Mouse (Mus musculus) stomach, postnatal 0 days (tissue): ENCODE measurements around the gene Spsb1. TPM values are rescaled to one million over a fixed set of nuclear protein-coding genes. Genes with fewer than 3 reads are reported as not detected.

Experiments
- ATAC-seq: fragments of 200-750 bp; cut with Nextera tagmentation; 2 replicates; pipeline ENCODE4 v1.8.0; 2017; ENCODE audit not compliant: low FRiP score, low TSS enrichment
- DNase-seq: peaks from one replicate; pipeline ENCODE4 v3.0.0-alpha.2; 2016; ENCODE audit warnings: low spot score
- H3K27ac ChIP-seq: fragments of 300-500 bp; sonication (generic); replicated peaks from 2 replicates; pipeline ENCODE4 v1.5.1; 2014; ENCODE audit warnings: mild to moderate bottlenecking, control low read depth
- H3K27me3 ChIP-seq: fragments of 300-500 bp; sonication (generic); 2 replicates; pipeline ENCODE4 v1.6.1; 2014; ENCODE audit warnings: low read length; ENCODE audit not compliant: control insufficient read depth, insufficient read depth
- H3K36me3 ChIP-seq: fragments of 300-500 bp; sonication (generic); 2 replicates; pipeline ENCODE4 v1.6.1; 2014; ENCODE audit warnings: low read length, mixed read lengths; ENCODE audit not compliant: control insufficient read depth, insufficient read depth
- H3K4me1 ChIP-seq: fragments of 300-500 bp; sonication (generic); replicated peaks from 2 replicates; pipeline ENCODE4 v1.6.1; 2014; ENCODE audit warnings: antibody characterized with exemption; ENCODE audit not compliant: control insufficient read depth, insufficient read depth
- H3K4me2 ChIP-seq: fragments of 300-500 bp; sonication (generic); replicated peaks from 2 replicates; pipeline ENCODE4 v1.6.1; 2014; ENCODE audit warnings: low read depth, mild to moderate bottlenecking, control low read depth, moderate library complexity
- H3K4me3 ChIP-seq: fragments of 300-500 bp; sonication (generic); 2 replicates; pipeline ENCODE4 v1.5.1; 2014; ENCODE audit warnings: low read depth, low read length, control low read depth
- H3K9ac ChIP-seq: fragments of 300-500 bp; sonication (generic); 2 replicates; pipeline ENCODE4 v1.6.1; 2014; ENCODE audit warnings: mild to moderate bottlenecking, low read length, control low read depth, mixed read lengths
- H3K9me3 ChIP-seq: fragments of 300-500 bp; sonication (generic); 2 replicates; pipeline ENCODE4 v1.6.1; 2016; ENCODE audit warnings: low read length; ENCODE audit not compliant: control insufficient read depth
- CTCF ChIP-seq: IDR thresholded peaks from 2 replicates; pipeline ENCODE4 v1.5.1; 2016; ENCODE audit warnings: antibody characterized with exemption, low read depth, mild to moderate bottlenecking, moderate library complexity
- EP300 ChIP-seq: optimal IDR thresholded peaks from 2 replicates; pipeline ENCODE3; 2016; ENCODE audit warnings: antibody characterized with exemption
- WGBS: fragments of 180-500 bp; shearing (Covaris S2); extraction: QIAGEN DNeasy Blood & Tissue Kit; methylation state at CpG from one replicate; pipeline ENCODE4 v1.1.7; 2014; 5-methylcytosine and 5-hydroxymethylcytosine counted together
- polyA plus RNA-seq: library from polyadenylated mRNA; unstranded; fragments of >200 nt; fragmentation: Nextera tagmentation; extraction: Ambion mirVana; gene quantifications from 2 replicates; pipeline ENCODE4 v1.2.1, GENCODE M21; 2015

The Spsb1 gene
- polyA plus RNA-seq, 1 experiment from 2014 or later: 13.1 TPM

GRCm38 (mm10) chr4:149988931-149989556 lies 34.2 kb upstream of the Spsb1 start:
- DNase-seq (peak; percentile 95), ATAC-seq (peak; percentile 93)
- Histone ChIP-seq H3K4me1 (peaks cover 10% of the 10 kb centered on the region), H3K9ac (no peak overlapping the region), H3K36me3 (peaks cover 2% of the 10 kb centered on the region; the same call in 1 of the 2 replicates), H3K4me3 (peak overlapping the region; percentile 12; the same call in 1 of the 2 replicates), H3K4me2 (peak overlapping the region; percentile 54), H3K27ac (peak overlapping the region; percentile 78), H3K27me3 (no peaks in the 10 kb centered on the region), H3K9me3 (no peaks in the 10 kb centered on the region)
- WGBS: 5% methylated on average over 21 of the region's 21 CpGs
- no peak for TF ChIP-seq EP300
- TF ChIP-seq CTCF: no peak

DNA sequence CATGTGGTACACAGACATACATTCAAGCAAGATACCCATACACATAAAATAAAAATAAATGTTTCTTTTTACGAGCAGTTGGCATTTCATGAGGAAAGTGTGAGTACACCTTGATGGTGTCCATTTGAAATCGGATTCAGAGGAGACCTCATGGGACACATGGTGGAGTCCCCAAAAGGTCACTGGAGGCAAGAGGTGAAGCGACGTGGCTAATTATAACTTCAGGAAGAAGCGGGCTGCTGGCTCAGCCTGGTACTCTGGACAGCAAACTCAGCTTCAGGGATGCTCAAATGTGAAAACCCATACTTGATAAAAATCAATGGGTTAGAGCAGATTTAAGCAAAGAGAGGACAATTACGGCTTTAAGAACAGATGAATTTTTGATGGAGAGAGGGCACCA lies 33.5 kb upstream of the Spsb1 start:
- ATAC-seq (no peak), DNase-seq (no peak)
- H3K9me3 ChIP-seq: no peaks in the 10 kb centered on the region
- no peaks in the 10 kb centered on the region for H3K27me3 ChIP-seq
- no peak overlapping the region for H3K4me3 ChIP-seq
- 88% methylated on average over 6 of the region's 6 CpGs for WGBS
- TF ChIP-seq EP300 (no peak), CTCF (no peak)
- peaks cover 10% of the 10 kb centered on the region for H3K4me1 ChIP-seq
- 0 out of 2 replicates have a peak overlapping the region, but pooled peaks have one; percentile 4 for H3K9ac ChIP-seq
- H3K27ac ChIP-seq: no peak overlapping the region
- peak overlapping the region; percentile 54 for H3K4me2 ChIP-seq
- peaks cover 5% of the 10 kb centered on the region; the same call in 1 of the 2 replicates for H3K36me3 ChIP-seq

DNA sequence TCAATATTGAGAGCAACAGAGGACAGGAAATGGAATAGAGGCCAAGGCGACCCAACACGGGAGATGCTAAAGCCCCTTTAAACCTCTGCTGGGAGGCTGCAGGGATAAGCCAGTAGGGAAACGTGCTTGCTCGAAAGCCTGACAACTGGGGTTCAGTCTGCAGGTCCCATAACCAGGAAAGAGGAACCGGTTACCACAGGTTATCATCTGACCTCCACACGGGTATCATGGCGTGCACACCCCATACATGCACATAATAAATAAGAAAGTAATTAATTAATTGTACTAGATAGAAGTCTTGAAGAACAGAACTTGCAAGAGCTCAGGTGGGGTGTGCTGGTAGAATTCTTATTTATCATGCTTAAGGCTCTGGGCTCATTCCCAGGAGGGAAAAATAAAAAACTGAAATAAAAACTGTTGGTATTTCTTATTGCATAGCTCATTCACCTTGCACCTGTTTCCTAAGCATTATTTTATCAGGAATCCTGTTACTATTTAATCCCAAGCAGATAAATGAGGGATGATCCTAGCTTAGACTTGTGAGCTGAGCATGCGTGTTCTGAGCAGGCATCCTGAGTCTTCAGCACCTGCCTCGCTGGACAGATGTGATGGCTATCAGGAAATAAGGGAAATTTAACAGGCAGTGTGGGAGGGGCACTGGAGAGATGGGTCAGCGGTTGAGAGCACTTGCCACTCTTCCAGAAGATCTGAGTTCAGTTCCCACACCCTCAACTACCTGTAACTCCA lies 32.0 kb upstream of the Spsb1 start:
- H3K9ac ChIP-seq: no peak overlapping the region
- DNase-seq (no peak), ATAC-seq (no peak)
- H3K27ac ChIP-seq: no peak overlapping the region
- H3K4me3 ChIP-seq: no peak overlapping the region
- peaks cover 10% of the 10 kb centered on the region for H3K4me1 ChIP-seq
- peaks cover 10% of the 10 kb centered on the region for H3K36me3 ChIP-seq
- no peaks in the 10 kb centered on the region for H3K9me3 ChIP-seq
- no peak for TF ChIP-seq EP300
- H3K4me2 ChIP-seq: no peak overlapping the region
- WGBS: 75% methylated on average over 10 of the region's 10 CpGs
- H3K27me3 ChIP-seq: no peaks in the 10 kb centered on the region

DNA sequence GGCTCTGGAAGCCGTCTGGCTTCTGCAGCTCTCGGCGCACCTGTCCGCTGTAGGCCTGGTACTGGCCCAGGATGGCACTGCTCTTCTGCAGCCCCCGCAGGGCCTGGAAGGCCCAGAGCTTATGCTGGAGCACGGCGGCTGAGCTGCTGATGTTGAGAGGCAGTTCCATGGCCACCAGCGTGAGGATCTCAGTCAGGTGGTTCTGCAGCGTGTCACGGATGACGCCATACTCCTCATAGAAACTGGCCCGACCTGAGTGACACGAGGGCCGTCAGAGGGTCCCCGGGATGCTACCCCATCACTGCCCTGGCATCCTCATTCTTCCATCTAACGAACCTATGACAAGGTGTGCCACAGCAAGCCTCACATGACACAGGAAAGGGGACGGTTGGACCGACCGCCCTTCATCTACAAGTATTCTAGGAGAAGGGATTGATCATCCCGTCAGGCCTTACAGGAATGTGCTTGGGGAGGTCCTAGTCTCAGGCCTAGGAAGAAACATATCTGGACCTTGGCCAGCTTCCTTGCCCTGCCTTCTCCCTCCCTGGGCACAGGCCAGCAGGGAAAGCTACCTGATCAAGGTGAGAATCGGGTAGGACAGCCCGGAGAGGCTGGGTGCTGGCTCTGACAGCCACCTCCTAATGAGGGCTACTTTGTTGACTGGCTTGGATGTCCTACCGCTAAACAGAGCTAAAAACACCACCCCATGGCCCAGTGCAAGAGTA lies 29.2 kb upstream of the Spsb1 start:
- no peak for ATAC-seq

GRCm38 (mm10) chr4:149982154-149982553 lies 27.3 kb upstream of the Spsb1 start:
- Histone ChIP-seq H3K27ac (no peak overlapping the region), H3K4me2 (no peak overlapping the region), H3K4me1 (no peaks in the 10 kb centered on the region), H3K27me3 (no peaks in the 10 kb centered on the region), H3K36me3 (peaks cover 14% of the 10 kb centered on the region), H3K9ac (no peak overlapping the region), H3K4me3 (no peak overlapping the region), H3K9me3 (no peaks in the 10 kb centered on the region)
- DNase-seq (no peak), ATAC-seq (no peak)
- WGBS: 80% methylated on average over 15 of the region's 15 CpGs
- TF ChIP-seq EP300 (no peak), CTCF (no peak)

More for the DNA sequence above, 29.2 kb upstream of the Spsb1 start:
- H3K9me3 ChIP-seq: no peaks in the 10 kb centered on the region
- H3K36me3 ChIP-seq: peaks cover 14% of the 10 kb centered on the region
- no peaks in the 10 kb centered on the region for H3K27me3 ChIP-seq
- H3K4me3 ChIP-seq: no peak overlapping the region
- H3K27ac ChIP-seq: no peak overlapping the region
- H3K9ac ChIP-seq: no peak overlapping the region
- H3K4me2 ChIP-seq: no peak overlapping the region
- DNase-seq: no peak
- 91% methylated on average over 23 of the region's 23 CpGs for WGBS
- peaks cover 4% of the 10 kb centered on the region; the same call in 1 of the 2 replicates for H3K4me1 ChIP-seq
- TF ChIP-seq CTCF (no peak), EP300 (no peak)
